Mouse (Mus musculus): ENCODE measurements around the gene Dnajb5.

- TF ChIP-seq MYOD1 (IDR thresholded peaks at IDR 0.05; ENCODE audit: control insufficient read depth, insufficient read length, low read depth) (no peak), CTCF (IDR thresholded peaks at IDR 0.05; ENCODE audit: control insufficient read depth, insufficient read depth, insufficient read length) (no peak), CEBPB (IDR thresholded peaks at IDR 0.05; ENCODE audit: low read depth) (no peak), MAX (IDR thresholded peaks at IDR 0.05) (no peak)
Measured at GRCm38 (mm10) chr4:42988296-42988695, 38.7 kb downstream of the Dnajb5 start.
